Mouse (Mus musculus): ENCODE data around the gene Syndig1.

- TF ChIP-seq CTCF (IDR thresholded peaks at IDR 0.05; ENCODE audit: low read depth, low read length) (no peak), POLR2A (IDR thresholded peaks at IDR 0.05; ENCODE audit: extremely low read depth, insufficient read depth, low read length) (no peak)
Observed at GRCm38 (mm10) chr2:149950641-149951040, 121.6 kb downstream of the Syndig1 start.

Data from liver, adult 2 months (tissue).